Mouse (Mus musculus): ENCODE measurements at regions not wholly inside any gene's neighbourhood (a gene's known extent, or its start where the extent isn't known, plus 50 kb on each side); places are given as distances from the start of the nearest gene placed in this dataset.

DNA sequence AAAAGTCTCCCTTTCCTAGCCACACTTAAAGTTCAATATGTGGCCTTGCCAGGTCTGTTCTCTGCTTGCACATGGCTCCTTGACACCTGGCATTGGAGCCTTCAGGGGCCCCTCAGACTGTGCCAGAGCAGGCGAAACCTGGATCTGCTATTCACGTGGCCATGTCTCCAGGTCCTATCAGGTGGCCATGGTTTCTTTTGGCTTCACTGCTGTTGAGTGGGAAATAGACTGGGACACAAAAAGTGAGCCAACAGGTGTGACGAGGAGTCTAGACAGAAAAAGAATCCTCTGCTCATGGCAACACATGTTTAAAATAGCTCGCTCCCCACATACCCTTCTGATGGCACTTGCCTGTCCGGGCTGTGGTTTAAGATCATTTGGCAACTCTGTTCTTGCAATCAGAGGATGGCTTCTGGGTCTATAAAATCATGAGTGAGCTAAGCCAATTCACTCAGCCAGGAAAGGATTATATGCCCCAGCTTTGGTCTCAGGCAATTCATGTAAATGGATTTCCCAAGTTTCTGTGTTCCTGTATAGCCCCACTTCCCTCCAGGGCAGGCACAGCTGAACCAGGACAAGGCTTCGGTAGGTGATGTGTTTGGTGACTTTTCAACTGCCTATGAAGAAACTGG, 309.0 kb upstream of the Slc30a5 start:
- DNase-seq (ENCODE audit: low spot score in 2 of 2), result no peak

GRCm38 (mm10) chr13:101129466-101129865, 296.2 kb upstream of the Slc30a5 start:
- no peak for DNase-seq (ENCODE audit: low spot score in 2 of 2)

GRCm38 (mm10) chr13:101127808-101128207, 294.6 kb upstream of the Slc30a5 start:
- DNase-seq (ENCODE audit: low spot score in 2 of 2), result no peak

DNA sequence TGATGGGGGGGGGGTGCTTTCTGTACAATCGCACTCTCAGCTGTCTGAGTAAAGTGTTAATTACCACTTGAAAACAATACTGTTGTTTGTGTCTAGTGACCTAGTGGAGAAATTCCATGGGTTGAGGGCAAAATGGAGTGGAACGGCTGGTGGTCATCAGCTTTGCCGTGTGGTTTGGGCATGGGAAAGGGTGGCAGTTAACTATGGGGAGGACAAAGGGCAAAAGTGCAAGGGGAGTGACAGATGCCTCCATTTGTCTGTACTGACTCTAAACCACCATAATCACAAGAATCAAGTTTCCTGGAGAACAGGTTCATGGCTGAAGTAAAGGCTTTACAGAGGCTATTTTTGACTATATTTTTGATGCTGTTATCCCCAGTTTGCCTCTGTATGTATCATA, 294.0 kb upstream of the Slc30a5 start:
- DNase-seq (ENCODE audit: low spot score in 2 of 2), result no peak

DNA sequence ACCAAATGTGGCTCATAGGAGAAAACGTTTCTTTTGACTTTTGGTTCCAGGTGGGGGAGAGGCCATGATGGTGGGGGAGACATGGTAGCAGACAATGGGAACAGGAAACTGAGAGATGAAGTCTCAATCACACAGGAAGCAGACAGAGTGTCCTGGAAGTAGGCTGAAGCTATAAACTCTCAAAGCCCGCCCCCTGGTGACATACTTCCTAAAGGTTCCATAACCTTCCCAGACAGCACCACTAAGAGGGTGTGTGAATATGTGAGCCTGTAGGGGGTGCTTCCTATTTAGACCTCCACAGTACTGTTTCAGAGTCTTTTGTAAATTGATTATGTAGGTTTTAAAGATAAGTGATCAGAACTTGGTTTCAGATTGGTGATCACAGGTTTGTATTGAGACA, 284.1 kb upstream of the Slc30a5 start:
- no peak for DNase-seq (ENCODE audit: low spot score in 2 of 2)

DNA sequence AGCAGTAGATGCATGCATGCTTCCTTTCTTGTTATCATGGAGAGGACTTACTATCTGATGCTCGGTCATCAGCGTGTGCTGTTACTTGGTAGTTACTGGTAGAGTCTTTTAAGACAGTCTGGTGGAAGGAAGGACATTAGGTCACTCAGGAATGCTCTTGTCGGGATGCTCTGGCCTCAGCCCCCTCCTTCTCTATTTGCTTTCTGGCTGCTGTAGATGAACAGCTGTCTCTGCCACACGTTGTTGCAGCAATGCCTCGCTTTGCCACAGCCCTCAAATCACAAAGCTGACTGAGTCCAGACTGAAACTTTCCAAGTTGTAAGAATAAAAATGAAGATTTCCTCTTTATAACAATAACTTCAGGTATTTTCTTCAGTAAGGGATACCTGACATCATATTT, 282.1 kb upstream of the Slc30a5 start:
- DNase-seq (ENCODE audit: low spot score in 2 of 2), result no peak

- no peak for DNase-seq (ENCODE audit: low spot score in 2 of 2)
These were observed 278.9 kb upstream of the Slc30a5 start for GRCm38 (mm10) chr13:101112176-101112575.

- DNase-seq (ENCODE audit: low spot score in 2 of 2), result no peak
These were observed 278.5 kb upstream of the Slc30a5 start for GRCm38 (mm10) chr13:101111773-101112172.

DNA sequence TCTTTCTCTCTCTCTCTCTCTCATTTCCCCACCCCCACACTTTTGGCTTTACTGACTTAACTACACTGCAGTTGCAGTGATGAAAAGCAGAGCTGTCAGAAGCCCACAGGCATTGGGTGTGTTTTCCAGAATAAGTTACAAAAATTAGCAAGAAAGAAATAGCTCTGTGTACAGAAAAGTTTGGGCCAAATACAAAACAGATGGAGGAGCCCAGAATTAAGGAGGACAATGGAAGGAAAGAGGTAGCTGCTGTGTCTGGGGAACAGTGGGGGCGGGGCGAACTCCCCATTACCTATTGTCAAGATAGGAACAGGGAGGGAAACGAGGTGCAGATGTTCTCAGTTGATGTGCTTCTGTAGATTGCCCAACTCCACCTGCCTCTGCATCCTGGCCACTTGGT, 267.4 kb upstream of the Slc30a5 start:
- no peak for DNase-seq (ENCODE audit: low spot score in 2 of 2)

GRCm38 (mm10) chr13:101096856-101097255, 263.6 kb upstream of the Slc30a5 start:
- no peak for DNase-seq (ENCODE audit: low spot score in 2 of 2)

- no peak for DNase-seq (ENCODE audit: low spot score in 2 of 2)
These were observed 263.0 kb upstream of the Slc30a5 start for GRCm38 (mm10) chr13:101096221-101096620.

DNA sequence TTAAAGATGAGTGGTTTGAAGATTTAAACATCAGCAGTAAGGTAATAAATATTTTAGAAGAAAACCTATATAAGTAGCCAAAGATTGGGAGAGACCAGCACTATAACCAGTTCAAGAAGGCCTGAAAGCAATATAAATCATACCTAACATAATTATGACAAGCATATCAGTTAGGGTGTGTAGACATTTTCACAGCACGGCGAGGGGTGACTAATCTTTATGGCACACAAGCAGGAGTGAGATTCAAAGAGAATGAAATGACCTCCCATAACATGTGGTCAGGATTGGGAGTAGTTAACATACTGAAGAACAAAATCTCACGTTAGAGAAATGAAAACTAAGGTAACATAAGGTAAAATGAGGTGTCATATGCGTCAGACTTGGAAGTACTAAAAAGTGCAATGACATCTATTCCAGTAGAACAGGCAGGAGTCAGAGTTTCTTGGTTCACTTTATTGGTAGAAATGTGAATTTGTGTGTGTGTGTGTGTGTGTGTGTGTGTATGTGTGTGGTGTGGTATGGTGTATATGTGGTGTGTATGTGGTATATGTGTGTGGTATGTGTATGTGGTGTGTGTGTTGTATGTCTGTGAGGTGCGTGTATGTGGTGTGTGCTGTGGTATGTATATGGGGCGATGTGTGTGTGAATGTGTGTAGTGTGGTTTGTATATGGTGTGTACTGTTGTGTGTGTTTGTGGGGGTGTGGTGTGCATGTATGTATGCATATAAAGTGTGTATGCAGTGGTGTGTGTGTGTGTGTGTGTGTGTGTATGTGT, 262.0 kb upstream of the Slc30a5 start:
- no peak for DNase-seq (ENCODE audit: low spot score in 2 of 2)

- no peak for DNase-seq (ENCODE audit: low spot score in 2 of 2)
These were observed 259.5 kb upstream of the Slc30a5 start for GRCm38 (mm10) chr13:101092743-101093131.

GRCm38 (mm10) chr13:101092033-101092742, 259.0 kb upstream of the Slc30a5 start:
- DNase-seq (ENCODE audit: low spot score in 2 of 2), result peak; percentile 10 to 56

- DNase-seq (ENCODE audit: low spot score in 2 of 2), result no peak
These were observed 252.0 kb upstream of the Slc30a5 start for GRCm38 (mm10) chr13:101085182-101085581.

DNA sequence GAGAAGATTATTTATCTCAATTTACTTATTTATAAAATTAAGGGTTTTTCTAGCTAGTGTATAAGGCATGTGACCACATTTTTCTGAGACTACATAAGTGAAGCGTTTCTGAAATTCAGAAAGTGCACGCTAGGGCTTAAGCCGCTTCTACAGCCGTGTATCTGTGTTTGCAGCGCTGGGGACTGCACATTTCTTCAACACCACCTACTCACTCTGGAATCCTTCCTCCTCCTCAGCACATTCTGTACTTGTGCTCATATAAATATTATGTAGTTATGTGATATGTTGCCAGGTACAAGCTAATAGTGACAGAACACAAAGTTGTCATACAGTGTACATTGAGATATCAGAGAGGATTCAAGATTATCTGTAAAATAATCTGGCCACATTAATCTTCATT, 251.0 kb upstream of the Slc30a5 start:
- DNase-seq (ENCODE audit: low spot score in 2 of 2), result no peak

- DNase-seq (ENCODE audit: low spot score in 2 of 2), result no peak
These were observed 250.2 kb upstream of the Slc30a5 start for GRCm38 (mm10) chr13:101083416-101083815.

GRCm38 (mm10) chr13:101068489-101068888, 235.3 kb upstream of the Slc30a5 start:
- no peak for DNase-seq (ENCODE audit: low spot score in 2 of 2)

DNA sequence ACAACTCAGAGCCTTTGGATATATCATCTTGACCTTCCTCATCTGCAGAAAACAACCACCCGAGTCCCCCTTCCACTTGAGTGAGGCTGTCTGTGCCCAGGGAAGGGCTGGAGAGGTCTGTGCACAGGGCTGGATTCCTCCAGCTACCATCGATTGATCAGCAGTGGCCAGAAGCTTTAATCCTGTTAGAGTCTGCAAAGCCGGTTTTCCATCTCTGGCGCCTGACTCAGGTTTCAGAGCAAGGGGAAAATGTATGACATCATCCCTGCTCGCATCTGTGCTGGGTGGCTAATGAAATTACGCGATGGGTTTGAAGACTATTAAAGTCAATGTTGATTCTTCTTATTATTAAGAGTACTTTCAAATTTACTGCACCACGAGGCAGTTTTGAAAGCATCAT, 229.4 kb upstream of the Slc30a5 start:
- DNase-seq (ENCODE audit: low spot score in 2 of 2), result no peak

GRCm38 (mm10) chr13:101061233-101062144, 228.3 kb upstream of the Slc30a5 start:
- no peak for DNase-seq (ENCODE audit: low spot score in 2 of 2)

- no peak for DNase-seq (ENCODE audit: low spot score in 2 of 2)
These were observed 216.3 kb upstream of the Slc30a5 start for GRCm38 (mm10) chr13:101049511-101049910.

Measured in left cerebral cortex, adult 8-10 months (tissue).